ENCODE assay signal across 30 mouse cellular contexts in genomic region chr11:56173895-56174294, GRCm38 (mm10).
A peak's percentile ranks its signal among the peaks of the same experiment; 100 is the strongest.
DNase-seq lines count a peak whose midpoint lies in the region; ATAC-seq and TF ChIP-seq lines count a peak whose summit lies in the region.
"Had no signal": no experiment of that assay in that cellular context is flagged by ENCODE, and none has a peak within 500 bp of the region (broad histone marks: within the 10 kb centered on the region; RNA-seq: fewer than 3 reads in every experiment).

No protein-coding gene starts in this region.

- no peak overlapping the region for H3ac ChIP-seq in myocyte (ENCODE audit: control insufficient read depth, insufficient read length)

- no peaks in the 10 kb centered on the region for H3K9me3 ChIP-seq in hindbrain, postnatal 0 days (ENCODE audit: low read length)
- H3K9me3 ChIP-seq in hindbrain, embryonic 11.5 days (ENCODE audit: control insufficient read depth, low read length), result no peaks in the 10 kb centered on the region
- H3K9me3 ChIP-seq in lung, embryonic 14.5 days (ENCODE audit: low read depth, low read length), result no peaks in the 10 kb centered on the region
- H3K9me3 ChIP-seq: embryonic facial prominence, embryonic 10.5 days; embryonic facial prominence, embryonic 13.5 days; forebrain, embryonic 12.5 days; heart, embryonic 12.5 days; heart, embryonic 15.5 days; hindbrain, embryonic 13.5 days had no signal

- ATAC-seq in hindbrain, postnatal 0 days, result no peak
- no peak for ATAC-seq in hindbrain, embryonic 11.5 days (ENCODE audit: low FRiP score)
- no peak for ATAC-seq in lung, embryonic 14.5 days (ENCODE audit: insufficient read depth)
- ATAC-seq: forebrain, embryonic 16.5 days; hindbrain, embryonic 16.5 days; inflammation-experienced regulatory T-cells, adult 6 months; intestine, embryonic 16.5 days had no signal

- 98% methylated on average over 1 of the region's 1 CpGs for WGBS in hindbrain, postnatal 0 days
- 92% methylated on average over 1 of the region's 1 CpGs for WGBS in hindbrain, embryonic 11.5 days
- 85% methylated on average over 1 of the region's 1 CpGs for WGBS in lung, embryonic 14.5 days

- 0 out of 2 replicates have a peak, but pooled peaks have one; percentile 10 for TF ChIP-seq CTCF in hindbrain, postnatal 0 days (IDR thresholded peaks at IDR 0.05; ENCODE audit: low read depth)
- peak; percentile 14; the same call in 1 of the 2 replicates for TF ChIP-seq CTCF in lung, embryonic 14.5 days (IDR thresholded peaks at IDR 0.05; ENCODE audit: low read depth)

- no peaks in the 10 kb centered on the region for H3K36me3 ChIP-seq in hindbrain, postnatal 0 days (ENCODE audit: insufficient read depth, low read length)
- H3K36me3 ChIP-seq in hindbrain, embryonic 11.5 days (ENCODE audit: control insufficient read depth, insufficient read depth, low read length), result no peaks in the 10 kb centered on the region
- no peaks in the 10 kb centered on the region for H3K36me3 ChIP-seq in lung, embryonic 14.5 days (ENCODE audit: insufficient read depth)
- no peaks in the 10 kb centered on the region for H3K36me3 ChIP-seq in myocyte (ENCODE audit: control insufficient read depth, insufficient read depth)
- H3K36me3 ChIP-seq: embryonic facial prominence, embryonic 10.5 days; embryonic facial prominence, embryonic 13.5 days; forebrain, embryonic 12.5 days; heart, embryonic 12.5 days; heart, embryonic 15.5 days; hindbrain, embryonic 13.5 days had no signal

- TF ChIP-seq POLR2A in myocyte (IDR thresholded peaks at IDR 0.05; ENCODE audit: insufficient read length, low read depth), result no peak

- H3K27me3 ChIP-seq in hindbrain, postnatal 0 days (ENCODE audit: insufficient read depth, low read length), result no peaks in the 10 kb centered on the region
- H3K27me3 ChIP-seq in hindbrain, embryonic 11.5 days (ENCODE audit: control insufficient read depth, insufficient read depth, low read length), result no peaks in the 10 kb centered on the region
- no peaks in the 10 kb centered on the region for H3K27me3 ChIP-seq in lung, embryonic 14.5 days (ENCODE audit: insufficient read depth, low read length)
- H3K27me3 ChIP-seq in myocyte (ENCODE audit: control insufficient read depth, insufficient read depth, insufficient read length), result no peaks in the 10 kb centered on the region
- H3K27me3 ChIP-seq: embryonic facial prominence, embryonic 13.5 days; forebrain, embryonic 12.5 days; heart, embryonic 12.5 days; heart, embryonic 15.5 days; hindbrain, embryonic 13.5 days had no signal

- DNase-seq in hindbrain, postnatal 0 days (ENCODE audit: low spot score), result no peak
- DNase-seq in hindbrain, embryonic 11.5 days (ENCODE audit: low spot score), result no peak
- DNase-seq in lung, embryonic 14.5 days, result no peak
- no peak for DNase-seq in lung, postnatal 25 days (ENCODE audit: low spot score)
- DNase-seq in NIH3T3 (ENCODE audit: low read depth), result peak; percentile 14
- DNase-seq in cerebellum, postnatal 36 days, result no peak
- DNase-seq: adrenal gland, postnatal 10 days; adrenal gland, postnatal 36 days; B cell, adult 2 months; cerebellum, adult 11 months; cerebellum, adult 2 months; cerebellum, adult 9-11 months; cerebellum, postnatal 25 days; embryo, embryonic 11 days; gastrocnemius, adult 2 months; gastrocnemius, postnatal 14 days; heart, adult 11 months; heart, postnatal 14 days had no signal

- no peaks in the 10 kb centered on the region for H3K79me2 ChIP-seq in myocyte (ENCODE audit: control insufficient read depth, insufficient read depth)

- no peak overlapping the region for H3K27ac ChIP-seq in hindbrain, postnatal 0 days
- H3K27ac ChIP-seq in hindbrain, embryonic 11.5 days (ENCODE audit: low read depth, low read length), result no peak overlapping the region
- no peak overlapping the region for H3K27ac ChIP-seq in lung, embryonic 14.5 days (ENCODE audit: low read depth)
- H3K27ac ChIP-seq: embryonic facial prominence, embryonic 10.5 days; embryonic facial prominence, embryonic 13.5 days; forebrain, embryonic 12.5 days; gastrocnemius, adult 2 months; heart, embryonic 15.5 days; hindbrain, embryonic 13.5 days had no signal

- no peak overlapping the region for H3K4me2 ChIP-seq in hindbrain, postnatal 0 days (ENCODE audit: low read depth, low read length)
- no peak overlapping the region for H3K4me2 ChIP-seq in hindbrain, embryonic 11.5 days (replicated peaks; ENCODE audit: low read depth, low read length)
- H3K4me2 ChIP-seq in lung, embryonic 14.5 days, result no peak overlapping the region
- H3K4me2 ChIP-seq in myocyte (ENCODE audit: low read depth), result peak overlapping the region; percentile 61
- H3K4me2 ChIP-seq: embryonic facial prominence, embryonic 13.5 days; forebrain, embryonic 12.5 days; heart, embryonic 12.5 days; heart, embryonic 15.5 days; hindbrain, embryonic 13.5 days had no signal

- no peak overlapping the region for H3K4me3 ChIP-seq in hindbrain, postnatal 0 days (ENCODE audit: low read length)
- H3K4me3 ChIP-seq in hindbrain, embryonic 11.5 days (ENCODE audit: low read depth, low read length), result no peak overlapping the region
- no peak overlapping the region for H3K4me3 ChIP-seq in lung, embryonic 14.5 days (ENCODE audit: low read depth, low read length)
- H3K4me3 ChIP-seq in myocyte, result no peak overlapping the region
- H3K4me3 ChIP-seq: embryonic facial prominence, embryonic 10.5 days; embryonic facial prominence, embryonic 13.5 days; erythroblast, embryonic 14.5 days; forebrain, embryonic 12.5 days; gastrocnemius, adult 2 months; heart, embryonic 12.5 days; heart, embryonic 15.5 days; hindbrain, embryonic 13.5 days had no signal

- H3K4me1 ChIP-seq in hindbrain, postnatal 0 days (ENCODE audit: insufficient read depth, low read length), result no peaks in the 10 kb centered on the region
- no peaks in the 10 kb centered on the region for H3K4me1 ChIP-seq in hindbrain, embryonic 11.5 days (replicated peaks; ENCODE audit: control insufficient read depth, insufficient read depth, low read length)
- H3K4me1 ChIP-seq in lung, embryonic 14.5 days (ENCODE audit: insufficient read depth), result no peaks in the 10 kb centered on the region
- H3K4me1 ChIP-seq: embryonic facial prominence, embryonic 10.5 days; embryonic facial prominence, embryonic 13.5 days; forebrain, embryonic 12.5 days; heart, embryonic 12.5 days; heart, embryonic 15.5 days; hindbrain, embryonic 13.5 days had no signal

- H3K9ac ChIP-seq in hindbrain, postnatal 0 days (replicated peaks; ENCODE audit: low read length), result no peak overlapping the region
- no peak overlapping the region for H3K9ac ChIP-seq in hindbrain, embryonic 11.5 days (ENCODE audit: low read depth, low read length)
- H3K9ac ChIP-seq in lung, embryonic 14.5 days, result no peak overlapping the region
- H3K9ac ChIP-seq: embryonic facial prominence, embryonic 13.5 days; forebrain, embryonic 12.5 days; heart, embryonic 12.5 days; heart, embryonic 15.5 days; hindbrain, embryonic 13.5 days had no signal

TF ChIP-seq in myocyte, 11 proteins besides CTCF, POLR2A, EP300 and RAD21:
- no peak for TF ChIP-seq MYOG (IDR thresholded peaks at IDR 0.05; ENCODE audit: control insufficient read depth in 1 of 3, insufficient read depth in 1 of 3, insufficient read length in 2 of 3, low read depth in 2 of 3)
- no peak for TF ChIP-seq MYOD1 (IDR thresholded peaks at IDR 0.05; ENCODE audit: control insufficient read depth in 1 of 3, insufficient read length in 2 of 3, low read depth in 2 of 3)
- no peak for TF ChIP-seq POLR2AphosphoS2 (IDR thresholded peaks at IDR 0.05; ENCODE audit: insufficient read length, low read depth)
- TF ChIP-seq CEBPB (IDR thresholded peaks at IDR 0.05; ENCODE audit: insufficient read depth, poor library complexity, severe bottlenecking), result no peak
- TF ChIP-seq TCF3 (IDR thresholded peaks at IDR 0.05; ENCODE audit: insufficient read length, low read depth), result no peak
- TF ChIP-seq REST (IDR thresholded peaks at IDR 0.05; ENCODE audit: insufficient read depth, insufficient read length), result no peak
- TF ChIP-seq MAX (IDR thresholded peaks at IDR 0.05; ENCODE audit: low read depth), result no peak
- TF ChIP-seq USF1 (IDR thresholded peaks at IDR 0.05; ENCODE audit: low read depth), result no peak
- no peak for TF ChIP-seq TCF12 (IDR thresholded peaks at IDR 0.05; ENCODE audit: insufficient read depth, poor library complexity, severe bottlenecking)
- TF ChIP-seq E2F4 (IDR thresholded peaks at IDR 0.05; ENCODE audit: insufficient read depth), result no peak
